ENCODE assay signal across 19 mouse cellular contexts in the genomic region with DNA sequence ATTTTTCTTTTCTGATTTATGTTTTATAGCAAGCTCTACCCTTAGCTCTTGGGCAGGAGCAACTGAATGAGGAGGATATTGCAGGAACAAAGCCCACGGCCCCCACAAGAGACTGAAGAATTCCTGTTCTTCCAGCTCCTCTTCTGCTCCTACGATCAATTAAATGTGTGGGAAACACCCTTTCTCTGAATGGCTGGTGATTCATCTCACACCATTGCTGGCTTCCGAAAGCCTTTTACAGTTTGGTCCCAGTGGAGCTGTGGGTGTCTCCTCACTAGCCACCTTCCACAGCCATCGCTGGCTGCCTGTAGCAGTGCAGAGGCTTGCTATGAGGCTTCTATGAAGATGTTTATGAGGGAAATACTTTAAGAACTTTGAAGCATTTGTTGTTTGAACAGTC.
DNase-seq lines count a peak whose midpoint lies in the region; ATAC-seq and TF ChIP-seq lines count a peak whose summit lies in the region.
"Had no signal": no experiment of that assay in that cellular context is flagged by ENCODE, and none has a peak within 500 bp of the region (broad histone marks: within the 10 kb centered on the region; RNA-seq: fewer than 3 reads in every experiment).

No protein-coding gene starts in this region.

- TF ChIP-seq CTCF in left cerebral cortex, adult 2 months (IDR thresholded peaks at IDR 0.05): no peak

- H3K27ac ChIP-seq in left cerebral cortex, adult 2 months: no peak overlapping the region
- H3K27ac ChIP-seq: forebrain, embryonic 12.5 days; hindbrain, embryonic 12.5 days; limb, embryonic 12.5 days; liver, embryonic 12.5 days; midbrain, embryonic 15.5 days; neural tube, embryonic 15.5 days had no signal

- peak; percentile 11 for DNase-seq in gastrocnemius, adult 18-20 months (ENCODE audit: low spot score)
- no peak for DNase-seq in gastrocnemius, postnatal 36 days
- DNase-seq in left cerebral cortex, adult 18-20 months (ENCODE audit: low spot score in 2 of 2): peak; percentile 35 to 47
- DNase-seq in left cerebral cortex, postnatal 10 days (ENCODE audit: extremely low spot score in 1 of 2, low spot score in 2 of 2): no peak
- peak; percentile 33 to 39 for DNase-seq in left cerebral cortex, adult 2 months (ENCODE audit: extremely low spot score in 1 of 2, low spot score in 2 of 2)
- no peak for DNase-seq in heart, adult 18-20 months
- DNase-seq: cerebellum, adult 8-10 months; kidney, adult 9 months; kidney, postnatal 36 days; lung, adult 2 months; spleen, adult 18-20 months; thymus, postnatal 36 days had no signal

- intact Hi-C loops in gastrocnemius, postnatal 36 days (cut with DNase I): no loop called here
- intact Hi-C loops in left cerebral cortex, postnatal 10 days (cut with DNase I): no loop called here
- intact Hi-C loops in left cerebral cortex, adult 2 months (cut with DNase I): loop anchor here (5.0 kb wide), 3 partner anchors 63 to 298 kb away; no protein-coding TSS in a partner anchor

- no peak overlapping the region for H3K4me3 ChIP-seq in left cerebral cortex, adult 2 months
- H3K4me3 ChIP-seq: forebrain, embryonic 12.5 days; hindbrain, embryonic 12.5 days; limb, embryonic 12.5 days; liver, embryonic 12.5 days; midbrain, embryonic 15.5 days; neural tube, embryonic 15.5 days had no signal

- ATAC-seq in activated CD4-positive, CD25-positive, alpha-beta regulatory T cell, adult 4 months: no peak
- ATAC-seq: liver, embryonic 12.5 days; midbrain, embryonic 15.5 days had no signal

Comparison
In these comparisons a context has a peak if more than half of its experiments do, and no peak if none do; other contexts are left out.
1. DNase-seq: peak in gastrocnemius, adult 18-20 months (single experiment), left cerebral cortex, adult 18-20 months (2 of 2) and left cerebral cortex, adult 2 months (2 of 2); none in gastrocnemius, postnatal 36 days (0 of 2), left cerebral cortex, postnatal 10 days (0 of 2) and heart, adult 18-20 months (0 of 2).